Mouse (Mus musculus) embryonic fibroblast, embryonic 13.5 days (primary cell): ENCODE measurements around the gene Map2k3.

Source experiments
- CTCF ChIP-seq: IDR thresholded peaks from 2 replicates; pipeline ENCODE4 v1.5.1; 2011; ENCODE audit warnings: mild to moderate bottlenecking, control low read depth, low read length, moderate library complexity, borderline replicate concordance; ENCODE audit not compliant: insufficient read depth
- POLR2A ChIP-seq: IDR thresholded peaks from 2 replicates; pipeline ENCODE4 v1.6.1; 2011; ENCODE audit warnings: low read depth, mild to moderate bottlenecking, control low read depth, low read length, moderate library complexity

GRCm38 (mm10) chr11:60955621-60956383 lies 24.0 kb downstream of the Map2k3 start:
- TF ChIP-seq POLR2A (no peak), CTCF (no peak)
